Mouse (Mus musculus): ENCODE data around the gene 1700028K03Rik.

The 1700028K03Rik gene

DNA sequence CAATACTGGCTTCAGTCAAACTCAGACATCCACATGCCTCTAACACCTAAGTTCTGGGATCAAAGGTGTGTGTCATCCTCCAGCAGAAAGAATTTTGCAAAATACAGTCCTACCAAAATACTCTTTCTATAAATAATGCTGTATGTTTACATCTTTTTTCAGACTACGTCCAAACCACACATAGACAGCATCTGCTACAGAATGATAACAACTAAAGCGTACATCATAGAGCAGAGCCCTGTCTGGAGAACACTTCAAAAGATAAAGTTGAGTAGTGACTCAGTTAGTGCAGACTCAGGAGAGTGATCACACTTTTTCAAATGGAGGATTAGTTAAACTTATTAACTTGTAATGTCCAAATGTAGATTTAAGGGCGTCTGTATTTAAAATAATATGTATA, 13.4 kb downstream of the 1700028K03Rik start:
- DNase-seq, result no peak

DNA sequence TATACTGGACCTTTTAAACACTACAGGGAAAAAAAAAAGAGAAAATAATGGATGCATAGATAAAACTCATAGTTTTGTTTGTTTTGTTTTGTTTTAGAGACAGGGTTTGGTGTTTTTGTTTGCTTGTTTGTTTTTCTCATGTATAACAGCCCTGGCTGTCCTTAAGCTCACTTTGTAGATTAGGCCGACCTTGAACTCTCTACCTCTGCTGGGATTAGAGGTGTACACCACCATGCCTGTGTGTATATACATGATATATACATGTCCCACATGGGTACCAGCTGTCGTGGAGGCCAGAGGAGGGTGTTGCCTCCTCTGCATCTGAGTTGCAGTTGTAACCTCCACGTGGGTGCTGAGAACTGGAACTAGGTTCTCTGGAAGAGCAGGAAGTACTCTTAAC, 13.9 kb downstream of the 1700028K03Rik start:
- DNase-seq, result no peak

DNA sequence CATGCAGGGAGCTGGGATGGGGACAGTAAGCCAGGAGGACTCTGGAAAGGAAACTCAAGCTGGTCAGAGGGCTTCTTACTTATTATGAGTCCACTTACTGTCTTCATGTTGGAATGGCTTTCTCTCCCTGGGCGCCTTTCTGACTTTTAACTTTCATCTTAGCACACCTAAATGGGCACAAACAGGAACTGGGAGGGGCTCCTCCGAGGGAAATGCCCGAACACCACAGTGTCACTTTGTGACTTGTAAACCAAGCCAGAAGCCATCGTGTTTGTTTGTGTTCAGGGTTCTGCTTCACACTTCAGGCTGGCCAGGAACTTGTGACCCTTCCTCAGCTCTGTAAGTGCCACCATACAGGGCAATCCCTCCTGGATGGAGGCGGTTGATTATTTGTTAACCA, 19.8 kb downstream of the 1700028K03Rik start:
- no peak for DNase-seq

DNA sequence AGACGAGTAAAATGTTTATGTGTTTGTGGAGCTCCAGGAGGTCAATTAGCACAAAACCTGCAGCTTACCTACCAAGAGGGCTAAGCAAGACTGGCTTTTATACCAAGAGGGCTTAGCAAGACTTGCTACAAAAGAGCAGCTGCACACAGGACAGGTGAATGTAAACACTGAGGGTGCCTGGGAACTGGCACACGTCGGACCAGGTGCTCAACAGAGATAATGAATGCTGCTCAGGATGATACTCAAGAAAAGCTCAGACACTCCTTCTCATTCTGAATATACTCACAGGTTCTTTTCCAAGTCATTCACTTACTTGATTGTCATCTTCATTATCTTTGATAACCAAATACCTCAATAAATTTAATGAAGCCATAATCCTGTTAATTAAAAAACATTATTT, 22.5 kb downstream of the 1700028K03Rik start:
- DNase-seq, result no peak

DNA sequence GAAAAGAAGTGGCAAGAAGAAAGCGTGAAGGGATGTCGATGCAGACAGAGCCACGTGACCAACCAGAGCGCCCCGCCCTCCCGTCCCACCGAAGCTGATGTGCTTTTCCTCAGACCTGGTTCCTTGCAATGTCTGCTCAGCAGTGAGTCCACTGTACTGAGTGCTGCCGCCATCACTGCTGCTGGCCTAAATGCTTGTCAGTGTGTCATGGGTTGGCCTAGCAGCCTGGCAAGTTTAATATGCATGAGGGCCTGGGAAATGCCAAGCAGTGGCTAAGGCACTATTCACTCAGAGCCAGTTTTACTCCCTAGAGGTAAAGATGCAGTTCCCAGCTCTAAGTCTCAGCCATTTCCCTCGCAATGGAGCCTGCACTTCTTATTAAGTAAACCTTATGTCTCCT, 34.6 kb downstream of the 1700028K03Rik start:
- no peak for DNase-seq

DNA sequence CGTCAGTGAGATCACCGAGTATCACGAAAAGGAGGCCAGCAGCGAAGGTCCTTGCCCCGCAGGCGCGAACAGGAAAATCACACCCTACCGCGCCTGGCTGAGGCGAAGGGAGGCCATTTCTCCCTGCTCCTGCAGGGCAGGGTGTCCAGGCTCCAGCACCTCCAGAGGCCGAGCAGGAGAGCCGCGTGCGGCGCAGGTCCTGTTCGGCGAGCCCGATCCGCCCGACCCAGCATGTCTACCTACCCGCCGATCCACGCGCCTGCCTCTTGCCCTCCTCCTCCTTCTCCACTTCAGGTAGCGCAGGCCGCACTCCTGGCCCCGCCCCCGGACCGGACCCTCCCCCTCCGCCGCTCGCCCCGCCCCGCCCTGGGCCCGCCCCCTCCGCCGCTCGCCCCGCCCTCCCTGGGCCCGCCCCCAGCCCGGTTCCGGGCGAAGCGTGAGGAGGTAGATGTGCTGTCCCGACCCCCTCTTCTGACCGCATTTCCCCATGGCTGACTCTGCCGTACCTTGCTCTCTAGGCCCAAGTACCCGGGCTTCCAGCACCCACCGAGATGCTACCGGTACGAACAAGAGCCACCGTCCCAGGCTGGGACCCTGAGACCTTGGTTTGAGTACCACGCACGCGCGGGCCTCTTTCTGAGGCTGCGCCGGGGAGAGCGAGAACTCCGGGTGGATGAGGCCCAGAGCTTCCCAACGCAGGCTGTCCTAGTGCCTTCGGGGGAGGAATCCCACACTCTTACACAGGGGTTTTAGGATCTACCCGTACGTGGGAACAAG, 63.0 kb downstream of the 1700028K03Rik start, which contains the start of the genes Rpap2 and Glmn:
Gene Rpap2, plus strand, starts transcription at position 73 of the 777 bp plus-strand sequence.
Gene Glmn, minus strand, starts transcription at position 588 of the 777 bp plus-strand sequence.
- DNase-seq, result peak; percentile 90 to 93

DNA sequence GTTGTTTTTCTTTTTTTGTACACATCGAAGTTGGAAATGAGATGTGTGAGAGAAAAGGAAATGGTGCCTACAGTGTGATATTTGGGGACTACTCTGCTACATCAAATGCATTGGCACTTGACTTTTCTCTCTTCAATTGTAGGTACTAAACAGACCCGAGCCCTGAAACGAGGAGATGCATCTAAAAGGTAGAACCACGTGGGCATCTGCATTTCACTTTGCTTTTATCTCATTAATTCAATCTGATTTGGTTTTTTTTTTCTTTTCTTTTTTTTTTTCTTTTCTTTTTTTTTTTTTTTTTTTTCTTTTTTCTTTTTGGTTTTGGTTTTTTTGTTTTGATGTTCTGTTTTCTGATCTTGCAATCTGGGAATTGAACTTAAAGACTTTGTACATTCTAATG, 63.9 kb downstream of the 1700028K03Rik start:
- peak in 1 of 2 experiments; percentile 11 for DNase-seq
